Mouse (Mus musculus) testis, adult 2 months (tissue): ENCODE measurements around the gene Rnf26. TPM values are rescaled to one million over a fixed set of nuclear protein-coding genes. Genes with fewer than 3 reads are reported as not detected.

Experiments used
- H3K27ac ChIP-seq: fragments of 200-500 bp; 2 replicates; pipeline ENCODE4 v1.5.1; 2012; ENCODE audit warnings: low read depth, low read length; ENCODE audit not compliant: control insufficient read depth, insufficient read depth
- H3K27me3 ChIP-seq: fragments of 200-500 bp; 2 replicates; pipeline ENCODE4 v1.6.1; 2012; ENCODE audit warnings: mild to moderate bottlenecking, low read length, moderate library complexity; ENCODE audit not compliant: control insufficient read depth, insufficient read depth
- H3K36me3 ChIP-seq: fragments of 200-500 bp; 2 replicates; pipeline ENCODE4 v1.6.1; 2012; ENCODE audit warnings: mild to moderate bottlenecking, low read length; ENCODE audit not compliant: control insufficient read depth, insufficient read depth
- H3K4me1 ChIP-seq: fragments of 200-500 bp; 2 replicates; pipeline ENCODE4 v1.6.1; 2012; ENCODE audit warnings: low read length; ENCODE audit not compliant: control insufficient read depth, insufficient read depth
- H3K4me3 ChIP-seq: fragments of 200-500 bp; 2 replicates; pipeline ENCODE4 v1.5.1; 2012; ENCODE audit warnings: low read depth, mild to moderate bottlenecking, low read length, moderate library complexity, mixed read lengths; ENCODE audit not compliant: control insufficient read depth
- CTCF ChIP-seq: fragments of 200-500 bp; IDR thresholded peaks from 2 replicates; pipeline ENCODE4 v1.5.1; 2012; ENCODE audit warnings: low read depth, mild to moderate bottlenecking, inconsistent platforms, low read length, moderate library complexity; ENCODE audit not compliant: control insufficient read depth, insufficient read depth, insufficient replicate concordance
- POLR2A ChIP-seq: fragments of 200-500 bp; IDR thresholded peaks from 2 replicates; pipeline ENCODE4 v1.6.1; 2012; ENCODE audit warnings: low read depth, mild to moderate bottlenecking, inconsistent platforms, low read length, moderate library complexity; ENCODE audit not compliant: control insufficient read depth
- polyA plus RNA-seq: library from polyadenylated mRNA; depleted of rRNA; stranded (reverse); fragments of >200 nt; gene quantifications from 2 replicates; pipeline ENCODE4 v1.2.3, GENCODE M21; 2012

Rnf26 gene
- polyA plus RNA-seq, 1 experiment, result 37.5 TPM

DNA sequence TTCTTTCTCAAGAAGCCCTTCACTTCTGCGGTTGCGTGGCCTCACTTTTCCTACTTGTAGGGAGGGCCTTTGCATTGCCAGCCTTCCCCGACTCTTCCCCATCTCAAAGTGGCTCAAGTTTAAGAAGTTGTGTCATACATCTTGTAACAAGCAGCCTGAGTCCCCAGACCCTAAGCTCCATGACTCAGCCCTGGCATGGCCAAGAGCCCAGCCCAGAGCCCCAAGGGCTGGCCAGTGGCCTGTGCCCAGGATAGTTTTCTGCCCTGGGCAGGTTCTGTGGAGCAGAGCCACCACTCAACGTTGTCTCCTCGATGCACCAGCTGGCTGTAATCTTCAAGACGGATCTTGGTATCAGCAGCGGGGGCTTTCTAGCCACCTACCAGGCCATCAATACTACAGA lies 8.4 kb downstream of the Rnf26 start:
- TF ChIP-seq POLR2A (no peak), CTCF (no peak)
- no peak overlapping the region for H3K4me3 ChIP-seq
- no peaks in the 10 kb centered on the region for H3K27me3 ChIP-seq
- H3K36me3 ChIP-seq, result no peaks in the 10 kb centered on the region
- peaks cover 34% of the 10 kb centered on the region for H3K4me1 ChIP-seq
- no peak overlapping the region for H3K27ac ChIP-seq

DNA sequence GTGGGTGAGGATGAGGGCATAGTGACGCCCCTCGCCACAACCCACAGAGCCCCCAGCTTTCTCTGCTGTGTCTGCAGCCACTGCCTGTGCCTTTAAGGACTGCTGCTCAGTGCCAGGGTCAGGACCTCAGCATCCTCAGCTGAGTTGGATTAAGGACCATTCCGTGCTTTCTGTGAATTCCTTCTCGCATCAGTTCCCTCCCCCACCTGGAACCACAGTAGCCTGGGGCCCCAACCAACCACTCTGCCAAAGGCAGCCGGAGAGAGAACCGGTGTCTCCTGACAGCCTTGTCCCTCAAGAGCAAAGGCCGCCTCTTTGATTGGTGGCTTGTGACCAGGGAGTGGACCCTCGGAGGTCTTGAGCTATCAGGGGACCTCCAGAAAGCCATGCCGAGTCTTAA lies 11.8 kb downstream of the Rnf26 start, which contains the start of gene Mfrp:
TSS of gene Mfrp (plus strand) at position 240 of the 400 bp plus-strand sequence.
- no peak within 1 kb of the TSS for H3K27ac ChIP-seq
- peaks cover 8% of the 10 kb centered on the region for H3K4me1 ChIP-seq
- no peak within 1 kb of the TSS for H3K4me3 ChIP-seq
- TF ChIP-seq POLR2A (no peak), CTCF (no peak)
- no peaks in the 10 kb centered on the region for H3K27me3 ChIP-seq
- no peaks in the 10 kb centered on the region for H3K36me3 ChIP-seq

GRCm38 (mm10) chr9:44096536-44096935 lies 16.8 kb downstream of the Rnf26 start:
- Histone ChIP-seq H3K4me3 (no peak overlapping the region), H3K4me1 (peaks cover 4% of the 10 kb centered on the region), H3K27me3 (no peaks in the 10 kb centered on the region), H3K27ac (peak overlapping the region; percentile 29; the same call in 1 of the 2 replicates), H3K36me3 (peaks cover 1% of the 10 kb centered on the region; the same call in 1 of the 2 replicates)
- TF ChIP-seq POLR2A (no peak), CTCF (no peak)

GRCm38 (mm10) chr9:44095781-44096180 lies 17.5 kb downstream of the Rnf26 start:
- no peaks in the 10 kb centered on the region for H3K27me3 ChIP-seq
- no peak overlapping the region for H3K27ac ChIP-seq
- peaks cover 2% of the 10 kb centered on the region; the same call in 1 of the 2 replicates for H3K36me3 ChIP-seq
- H3K4me3 ChIP-seq, result no peak overlapping the region
- H3K4me1 ChIP-seq, result peaks cover 2% of the 10 kb centered on the region; the same call in 1 of the 2 replicates
- TF ChIP-seq CTCF (no peak), POLR2A (no peak)

GRCm38 (mm10) chr9:44094737-44095136 lies 18.6 kb downstream of the Rnf26 start:
- Histone ChIP-seq H3K4me3 (no peak overlapping the region), H3K27me3 (no peaks in the 10 kb centered on the region), H3K27ac (no peak overlapping the region), H3K4me1 (peaks cover 3% of the 10 kb centered on the region), H3K36me3 (peaks cover 2% of the 10 kb centered on the region; the same call in 1 of the 2 replicates)
- no peak for TF ChIP-seq CTCF

DNA sequence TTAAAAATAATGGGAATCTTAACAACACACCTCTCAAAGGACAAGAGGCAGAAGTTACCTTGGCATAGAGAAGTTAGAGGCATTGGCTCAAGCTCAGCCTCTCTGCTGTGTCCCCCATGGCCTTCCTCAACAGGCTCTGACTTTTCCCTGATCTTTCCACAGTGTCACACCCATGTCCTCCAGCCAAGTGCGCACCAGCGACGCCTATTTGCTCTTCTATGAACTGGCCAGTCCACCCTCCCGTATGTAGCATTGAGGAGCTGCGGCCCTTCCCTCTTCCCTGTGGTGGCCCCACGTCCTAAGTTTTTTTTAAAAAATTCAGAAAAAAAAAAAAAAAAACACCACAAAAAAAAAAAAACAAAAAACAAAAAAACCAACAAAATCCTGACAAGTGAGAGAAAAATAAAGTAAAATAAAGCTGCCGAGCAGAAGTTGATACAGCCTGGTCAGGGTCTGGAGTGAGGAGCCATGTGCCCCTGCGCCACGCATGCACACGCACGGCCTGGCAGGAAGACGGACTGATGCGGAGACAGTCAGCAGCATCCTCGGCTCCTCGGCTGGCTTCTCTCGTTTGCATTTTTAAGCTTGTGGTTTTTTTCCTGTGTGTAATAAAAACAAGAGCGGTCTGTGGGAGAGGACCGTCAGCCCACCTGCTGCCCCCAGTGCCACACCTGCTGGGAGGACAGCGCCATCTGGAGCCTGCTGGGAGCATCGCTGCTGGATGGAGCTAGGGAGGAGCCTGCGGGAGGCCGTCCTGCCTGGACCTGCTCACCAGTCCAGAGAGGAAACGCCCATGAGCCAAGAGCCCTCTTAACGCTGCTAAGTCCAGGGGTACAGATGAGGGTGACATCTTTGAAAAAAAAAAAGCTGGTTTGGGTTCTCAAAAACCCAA lies 19.5 kb downstream of the Rnf26 start:
- H3K27me3 ChIP-seq, result no peaks in the 10 kb centered on the region
- TF ChIP-seq CTCF (peak; percentile 85), POLR2A (no peak; the same call in 1 of the 2 replicates)
- H3K36me3 ChIP-seq, result peaks cover 2% of the 10 kb centered on the region; the same call in 1 of the 2 replicates
- no peak overlapping the region for H3K4me3 ChIP-seq
- peaks cover 3% of the 10 kb centered on the region for H3K4me1 ChIP-seq
- H3K27ac ChIP-seq, result no peak overlapping the region

DNA sequence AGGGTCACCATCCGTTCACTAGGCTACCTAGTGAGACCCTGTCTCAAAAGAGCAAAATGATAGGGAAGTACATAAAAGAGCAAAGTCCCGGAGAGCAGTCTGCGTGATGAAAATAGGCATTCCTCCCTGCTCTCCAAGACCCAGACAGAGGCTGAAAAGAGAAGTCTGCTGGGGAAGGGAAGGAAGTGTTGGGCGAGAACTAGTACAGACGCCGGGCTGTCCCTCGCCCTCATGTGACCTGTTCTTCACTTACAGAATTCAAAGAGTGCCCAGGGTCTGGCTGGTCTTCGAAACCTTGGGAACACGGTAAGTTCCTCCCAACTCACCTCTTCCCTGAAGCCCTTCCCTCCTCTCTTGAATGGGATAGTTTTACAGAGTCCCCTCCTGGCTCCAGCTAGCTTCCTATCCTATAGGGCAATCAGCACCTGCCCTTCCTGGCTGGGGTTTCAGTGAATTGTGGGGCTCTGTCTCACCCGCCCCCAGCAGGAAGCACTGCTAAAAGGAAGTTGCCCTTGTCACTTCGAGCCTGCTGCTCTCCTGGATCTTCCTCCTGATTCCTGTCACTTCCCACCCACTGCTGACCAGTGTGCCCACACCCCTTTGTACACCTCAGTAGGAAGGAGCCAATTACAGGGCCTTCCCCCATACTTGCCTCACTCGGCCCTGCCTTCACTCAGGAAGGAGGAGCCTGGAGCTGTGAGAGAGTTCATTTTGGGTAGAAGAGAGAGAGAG lies 24.3 kb downstream of the Rnf26 start:
- Histone ChIP-seq H3K27ac (no peak overlapping the region), H3K4me1 (peaks cover 13% of the 10 kb centered on the region), H3K27me3 (no peaks in the 10 kb centered on the region), H3K36me3 (peaks cover 2% of the 10 kb centered on the region), H3K4me3 (peak overlapping the region; percentile 30)
- no peak for TF ChIP-seq POLR2A
- no peak for TF ChIP-seq CTCF
